Mouse (Mus musculus) olfactory bulb, adult 2 months (tissue): ENCODE results near the gene Psmc2. TPM values are rescaled to one million over a fixed set of nuclear protein-coding genes. Genes with fewer than 3 reads are reported as not detected.

Experiments
- H3K27ac ChIP-seq: fragments of 200-500 bp; 2 replicates; pipeline ENCODE4 v1.5.1; 2012; ENCODE audit warnings: low read depth, low read length; ENCODE audit not compliant: insufficient read depth
- H3K4me1 ChIP-seq: fragments of 200-500 bp; 2 replicates; pipeline ENCODE4 v1.6.1; 2012; ENCODE audit warnings: low read length; ENCODE audit not compliant: control insufficient read depth, insufficient read depth
- H3K4me3 ChIP-seq: fragments of 200-500 bp; 2 replicates; pipeline ENCODE4 v1.5.1; 2012; ENCODE audit warnings: mild to moderate bottlenecking, low read depth, low read length, moderate library complexity; ENCODE audit not compliant: insufficient read depth
- CTCF ChIP-seq: fragments of 200-500 bp; IDR thresholded peaks from 2 replicates; pipeline ENCODE4 v1.5.1; 2012; ENCODE audit warnings: low read depth, mild to moderate bottlenecking, low read length, moderate library complexity; ENCODE audit not compliant: insufficient read depth
- POLR2A ChIP-seq: fragments of 200-500 bp; IDR thresholded peaks from 2 replicates; pipeline ENCODE4 v1.6.1; 2012; ENCODE audit warnings: mild to moderate bottlenecking, low read depth, low read length, moderate library complexity; ENCODE audit not compliant: insufficient read depth
- WGBS: fragments of 180-500 bp; shearing (Covaris S2); methylation state at CpG from one replicate; pipeline ENCODE4 v1.1.7; 2018; 5-methylcytosine and 5-hydroxymethylcytosine counted together
- polyA plus RNA-seq: library from polyadenylated mRNA; stranded (reverse); fragments of >200 nt; gene quantifications from 2 replicates; pipeline ENCODE4 v1.2.4, GENCODE M21; 2012; ENCODE audit warnings: low replicate concordance; ENCODE audit not compliant: missing spikeins, insufficient read depth, insufficient read length

The Psmc2 gene
- polyA plus RNA-seq, 1 experiment: not detected

DNA sequence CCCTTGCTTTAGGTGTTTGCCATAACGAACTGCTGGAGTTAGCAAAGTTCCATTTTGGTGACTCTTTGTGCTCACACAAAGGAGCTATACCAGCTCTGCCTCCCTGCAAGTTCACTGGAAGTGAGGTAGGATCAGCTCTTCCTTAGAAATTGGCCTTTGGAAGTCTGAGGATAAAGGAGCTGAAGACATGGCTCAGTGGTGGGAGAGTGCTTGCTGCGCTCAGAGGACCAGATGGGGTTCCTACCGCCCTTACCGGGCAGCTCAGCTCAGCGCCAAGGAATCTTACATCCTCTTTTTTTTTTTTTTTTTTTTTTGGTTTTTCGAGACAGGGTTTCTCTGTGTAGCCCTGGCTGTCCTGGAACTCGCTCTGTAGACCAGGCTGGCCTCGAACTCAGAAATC, 39.1 kb upstream of the Psmc2 start:
- Histone ChIP-seq H3K4me3 (no peak overlapping the region), H3K27ac (no peak overlapping the region), H3K4me1 (no peaks in the 10 kb centered on the region)
- WGBS: 92% methylated on average over 8 of the region's 8 CpGs
- TF ChIP-seq CTCF (no peak), POLR2A (no peak)

DNA sequence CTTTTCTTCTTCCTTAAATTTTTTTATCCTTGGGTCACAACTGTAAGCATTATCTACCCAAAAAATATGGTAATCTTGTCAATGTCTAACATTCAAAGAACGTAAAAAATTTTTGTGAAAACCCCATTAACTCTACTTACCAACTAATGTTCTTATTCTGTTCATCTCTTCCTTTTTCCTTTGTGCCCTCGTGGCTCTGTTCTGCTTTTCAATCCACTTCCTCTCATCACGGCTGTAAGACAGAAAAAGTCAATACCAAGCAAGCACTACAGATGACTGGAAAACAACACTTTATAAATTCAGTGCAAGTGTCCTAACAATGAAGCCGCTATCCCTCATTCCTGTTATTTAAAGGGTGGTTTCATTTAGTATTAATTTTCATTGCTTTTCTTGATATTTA, 16.6 kb upstream of the Psmc2 start:
- no peaks in the 10 kb centered on the region for H3K4me1 ChIP-seq
- 86% methylated on average over 4 of the region's 4 CpGs for WGBS
- H3K27ac ChIP-seq: no peak overlapping the region
- TF ChIP-seq POLR2A (no peak), CTCF (no peak)
- no peak overlapping the region for H3K4me3 ChIP-seq

DNA sequence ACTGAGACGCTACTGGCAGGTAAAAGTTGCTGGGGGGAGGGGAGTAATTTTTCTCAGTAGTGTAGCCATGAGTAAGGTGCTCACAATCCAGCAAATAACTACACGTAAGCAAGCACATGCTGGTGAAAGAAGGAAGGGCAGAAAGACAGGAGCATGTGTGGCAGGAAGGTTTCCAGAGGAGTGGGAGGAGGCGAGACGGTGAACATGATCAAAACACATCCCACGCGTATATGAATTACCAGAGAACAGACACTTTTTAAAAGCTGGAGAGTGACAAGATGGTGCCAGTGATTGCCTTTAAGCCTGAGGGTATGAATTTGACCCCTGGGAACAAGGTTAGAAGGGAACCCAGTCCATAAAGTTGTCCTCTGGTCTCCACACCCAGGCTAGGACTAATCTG, 15.2 kb upstream of the Psmc2 start:
- H3K4me1 ChIP-seq: no peaks in the 10 kb centered on the region
- H3K4me3 ChIP-seq: no peak overlapping the region
- 90% methylated on average over 6 of the region's 6 CpGs for WGBS
- H3K27ac ChIP-seq: no peak overlapping the region
- TF ChIP-seq POLR2A (no peak), CTCF (no peak)

DNA sequence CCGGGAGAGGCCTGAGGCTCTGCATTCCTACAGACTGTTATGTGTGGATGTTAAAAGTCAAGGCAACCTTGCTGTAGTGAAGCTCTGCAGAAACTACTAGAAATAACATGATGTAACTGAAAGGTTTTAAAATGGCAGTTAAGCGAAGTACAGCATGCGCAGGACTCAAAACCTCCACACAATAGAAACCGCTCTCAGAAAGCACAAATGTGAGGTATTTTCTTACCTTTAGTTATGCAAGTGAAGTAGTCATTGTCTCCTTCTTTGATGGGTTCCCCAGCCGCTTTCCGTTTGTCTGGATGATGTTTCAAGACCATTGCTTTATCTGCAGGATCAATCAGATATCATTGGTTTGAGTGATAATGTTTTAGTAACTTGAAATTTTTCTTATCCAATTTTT, 8.6 kb upstream of the Psmc2 start:
- Histone ChIP-seq H3K27ac (no peak overlapping the region), H3K4me1 (no peaks in the 10 kb centered on the region), H3K4me3 (no peak overlapping the region)
- TF ChIP-seq CTCF: no peak
- WGBS: 94% methylated on average over 6 of the region's 6 CpGs

DNA sequence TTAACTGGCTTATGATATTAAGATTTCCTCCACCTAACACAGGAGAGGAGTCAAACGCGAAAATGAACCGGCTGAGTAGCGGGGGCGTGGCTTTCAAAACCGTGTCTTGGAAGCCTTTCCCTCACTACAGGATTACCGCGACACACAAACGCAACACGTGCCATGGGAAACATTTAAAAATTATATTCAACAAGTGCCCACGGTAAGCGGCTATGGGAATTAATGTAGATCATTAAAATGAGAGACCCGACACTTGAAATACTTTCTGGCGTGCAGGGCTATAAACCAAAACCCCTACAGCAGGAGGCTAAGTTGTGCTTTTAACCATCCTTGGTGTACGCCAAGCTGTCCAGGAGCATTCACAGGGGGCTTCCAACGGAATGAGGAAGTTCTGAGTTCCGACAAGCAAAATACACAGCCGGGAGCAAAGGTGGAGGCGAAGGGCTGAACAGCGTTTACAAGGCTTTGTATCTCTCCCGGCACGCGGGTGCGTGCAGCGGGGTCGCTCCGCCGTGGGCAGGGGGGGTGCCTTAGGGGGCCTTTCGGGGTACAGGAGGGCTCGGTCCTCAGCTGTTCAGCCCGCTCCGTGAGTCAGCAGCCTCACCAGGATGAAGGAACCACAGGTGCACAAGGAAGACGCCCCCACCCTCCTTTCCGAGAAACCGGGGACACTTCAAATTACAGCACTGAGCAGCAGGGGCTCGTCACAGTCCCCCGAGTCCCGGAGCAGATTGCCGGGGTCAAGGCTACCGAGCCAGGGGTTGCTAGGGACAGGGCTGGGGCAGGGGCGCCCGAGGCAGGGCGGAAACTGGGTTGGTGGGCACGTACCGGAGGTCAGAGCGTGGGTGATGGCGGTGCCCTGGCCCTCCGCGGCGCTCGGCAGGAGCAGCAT, 676 bp upstream of the Psmc2 start:
- WGBS: under 1% methylated on average over 51 of the region's 51 CpGs
- peaks cover 7% of the 10 kb centered on the region for H3K4me1 ChIP-seq
- TF ChIP-seq POLR2A (no peak), CTCF (no peak)
- peak overlapping the region; percentile 67 for H3K4me3 ChIP-seq
- H3K27ac ChIP-seq: no peak overlapping the region

DNA sequence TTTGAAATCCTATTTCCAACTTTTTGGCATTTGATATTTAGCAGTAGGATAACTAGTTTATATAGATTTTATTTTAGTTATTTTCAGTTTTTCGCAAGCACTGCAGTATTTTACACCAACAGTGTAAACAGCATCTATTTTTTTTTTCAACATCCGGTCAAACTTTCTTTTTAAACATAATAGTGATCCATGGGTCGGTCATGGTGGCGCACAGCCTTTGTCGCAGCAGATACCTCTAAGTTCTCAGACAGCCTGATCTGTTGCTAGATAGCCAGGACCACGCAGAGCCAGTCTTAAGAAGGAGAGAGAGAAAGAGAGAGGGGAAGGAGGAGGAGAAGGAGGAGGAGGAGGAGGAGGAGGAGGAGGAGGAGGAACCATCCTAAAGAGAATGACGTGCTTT, 693 bp downstream of the Psmc2 start:
- Histone ChIP-seq H3K4me3 (no peak overlapping the region), H3K4me1 (peaks cover 7% of the 10 kb centered on the region), H3K27ac (no peak overlapping the region)
- WGBS: 78% methylated on average over 7 of the region's 7 CpGs
- TF ChIP-seq POLR2A: no peak
- TF ChIP-seq CTCF: no peak

DNA sequence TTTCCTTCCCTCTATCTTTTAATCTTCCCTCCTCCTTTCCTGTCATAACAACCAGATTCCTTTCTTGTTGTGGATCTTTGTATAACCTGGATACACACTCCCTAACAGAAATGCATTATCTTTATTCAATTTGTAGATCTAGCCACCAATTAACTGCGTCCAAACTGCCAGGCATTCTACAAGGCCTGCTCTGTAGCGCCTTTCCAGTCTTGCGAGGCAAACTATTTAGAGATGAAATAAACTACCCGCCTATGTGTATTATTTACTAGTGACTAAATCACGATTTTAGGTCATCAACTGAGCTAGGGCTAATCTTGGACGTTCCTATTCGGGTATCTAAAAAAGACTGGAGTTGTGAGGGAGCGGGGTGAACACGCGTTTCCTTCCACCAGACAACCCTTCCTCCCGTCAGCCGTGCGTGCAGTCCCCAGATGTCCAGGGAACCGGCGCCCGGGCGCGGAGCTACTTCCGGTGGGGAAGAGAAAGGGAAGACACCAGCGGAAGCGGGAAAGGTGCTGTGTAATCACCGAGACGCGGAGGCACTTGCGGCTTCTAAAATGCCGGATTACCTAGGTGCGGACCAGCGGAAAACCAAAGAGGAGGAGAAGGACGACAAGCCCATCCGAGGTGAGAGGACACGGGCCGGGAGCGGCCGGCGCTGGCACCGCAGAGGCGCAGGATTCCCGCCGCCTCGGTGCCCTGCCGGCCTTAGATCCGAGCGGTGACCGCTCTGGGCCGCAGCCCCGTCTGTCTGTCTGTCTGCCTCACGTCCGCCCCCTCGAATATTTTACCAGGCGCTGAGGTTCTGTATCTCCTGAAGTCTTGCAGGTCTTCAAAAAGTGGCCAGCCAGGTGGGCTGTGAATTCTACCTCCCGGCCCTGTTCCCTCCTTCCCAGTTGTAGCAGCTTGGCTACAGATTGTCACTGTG, 1.4 kb downstream of the Psmc2 start:
- H3K4me1 ChIP-seq: peaks cover 7% of the 10 kb centered on the region
- H3K4me3 ChIP-seq: peak overlapping the region; percentile 97
- TF ChIP-seq CTCF (no peak), POLR2A (peak; percentile 54; the same call in 1 of the 2 replicates)
- H3K27ac ChIP-seq: peak overlapping the region; percentile 88
- WGBS: under 1% methylated on average over 51 of the region's 51 CpGs

DNA sequence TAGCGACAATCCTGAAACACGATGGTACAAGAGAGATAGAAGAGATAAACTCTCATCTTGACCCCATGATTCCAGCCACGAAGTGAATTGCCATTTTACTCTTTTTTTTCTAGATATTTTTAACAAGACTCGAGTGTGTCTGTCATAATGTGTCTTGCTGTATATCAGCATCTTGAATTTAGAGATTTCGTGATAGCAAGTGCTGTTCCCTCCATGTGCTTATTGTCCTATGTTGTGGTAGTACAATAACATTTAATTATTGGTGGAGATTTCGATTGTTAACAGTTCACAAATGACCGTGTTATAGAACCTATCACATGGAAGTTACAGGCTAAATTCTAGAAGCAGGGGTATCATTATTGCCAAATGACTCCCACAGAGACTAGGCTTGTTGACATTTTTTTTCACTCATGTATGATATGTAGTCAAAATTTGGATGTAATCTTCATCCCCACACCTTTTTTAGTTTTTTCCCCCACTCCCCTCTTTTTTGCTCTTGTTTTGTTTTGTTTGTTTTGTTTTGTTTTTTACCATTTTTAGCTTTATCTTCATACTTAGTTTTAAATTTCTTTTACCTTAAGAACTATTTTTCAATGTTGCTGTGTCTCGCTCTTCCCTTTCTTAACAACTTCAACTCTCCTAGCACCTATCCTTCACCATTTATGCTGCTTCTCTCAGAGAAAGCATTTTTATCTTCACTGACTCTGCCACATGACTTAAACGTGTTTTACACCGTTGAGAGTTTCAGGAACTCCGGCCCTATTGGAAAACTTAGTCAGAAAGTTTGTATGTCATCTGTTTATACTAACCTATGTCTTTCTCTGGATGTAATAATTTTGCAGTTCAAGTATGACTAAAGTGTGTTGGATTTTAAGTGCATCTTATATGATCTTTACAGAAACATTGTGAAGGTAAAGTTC, 2.4 kb downstream of the Psmc2 start:
- 28% methylated on average over 11 of the region's 11 CpGs for WGBS
- H3K27ac ChIP-seq: 0 out of 2 replicates have a peak overlapping the region, but pooled peaks have one; percentile 88
- TF ChIP-seq CTCF: no peak
- no peak for TF ChIP-seq POLR2A
- H3K4me3 ChIP-seq: peak overlapping the region; percentile 97
- peaks cover 7% of the 10 kb centered on the region for H3K4me1 ChIP-seq
